Comparison of ENCODE assay signal across 12 mouse cellular contexts in genomic region chr5:109555236-109555675, GRCm38 (mm10). TPM values are rescaled to one million over a fixed set of nuclear protein-coding genes. Genes with fewer than 3 reads are reported as not detected.
DNase-seq lines count a peak whose midpoint lies in the region; ATAC-seq and TF ChIP-seq lines count a peak whose summit lies in the region.
"Had no signal": no experiment of that assay in that cellular context is flagged by ENCODE, and none has a peak within 500 bp of the region (broad histone marks: within the 10 kb centered on the region; RNA-seq: fewer than 3 reads in every experiment).

No protein-coding gene starts in this region.

- TF ChIP-seq POLR2A in testis, adult 2 months (IDR thresholded peaks at IDR 0.05; ENCODE audit: control insufficient read depth, low read depth, low read length), result no peak

- H3K4me2 ChIP-seq in forebrain, embryonic 14.5 days (ENCODE audit: low read length), result no peak overlapping the region
- H3K4me2 ChIP-seq: limb, embryonic 12.5 days had no signal

- peaks cover 27% of the 10 kb centered on the region for H3K4me1 ChIP-seq in testis, adult 2 months (ENCODE audit: control insufficient read depth, insufficient read depth, low read length)
- no peaks in the 10 kb centered on the region for H3K4me1 ChIP-seq in forebrain, embryonic 14.5 days (ENCODE audit: control insufficient read depth, insufficient read depth, low read length)
- H3K4me1 ChIP-seq: limb, embryonic 12.5 days had no signal

- no peak overlapping the region for H3K27ac ChIP-seq in testis, adult 2 months (ENCODE audit: control insufficient read depth, insufficient read depth, low read depth, low read length)
- H3K27ac ChIP-seq in forebrain, embryonic 14.5 days (ENCODE audit: low read depth, low read length), result no peak overlapping the region
- H3K27ac ChIP-seq: limb, embryonic 12.5 days had no signal

- 85% methylated on average over 25 of the region's 26 CpGs for WGBS in forebrain, embryonic 14.5 days

- H3K36me3 ChIP-seq in testis, adult 2 months (ENCODE audit: control insufficient read depth, insufficient read depth, low read length), result no peaks in the 10 kb centered on the region
- H3K36me3 ChIP-seq in splenic B cell, adult 2 months (ENCODE audit: control insufficient read depth, insufficient read depth, low read length, poor library complexity, severe bottlenecking), result peaks cover 9% of the 10 kb centered on the region
- H3K36me3 ChIP-seq in forebrain, embryonic 14.5 days (ENCODE audit: control insufficient read depth, insufficient read depth, low read length), result no peaks in the 10 kb centered on the region

- peak overlapping the region; percentile 92 for H3K4me3 ChIP-seq in testis, adult 2 months (ENCODE audit: control insufficient read depth, low read depth, low read length)
- no peak overlapping the region for H3K4me3 ChIP-seq in forebrain, embryonic 14.5 days (ENCODE audit: low read depth, low read length)
- H3K4me3 ChIP-seq: limb, embryonic 12.5 days had no signal

- DNase-seq in cerebellum, adult 11-12 months, result peak; percentile 82
- DNase-seq in cerebellum, postnatal 25 days, result no peak
- peak; percentile 25 for DNase-seq in layer of hippocampus, adult 9-11 months
- no peak for DNase-seq in layer of hippocampus, adult 9-10 months (ENCODE audit: low spot score)
- no peak for DNase-seq in testis, postnatal 10 days (ENCODE audit: low spot score)
- peak; percentile 35 for DNase-seq in splenic B cell, adult 2 months (ENCODE audit: low read depth, low spot score)
- DNase-seq in forebrain, embryonic 14.5 days (ENCODE audit: low spot score), result no peak
- DNase-seq: embryo, embryonic 11 days had no signal

- no peak for ATAC-seq in forebrain, embryonic 14.5 days
- ATAC-seq: lung, postnatal 0 days; Patski had no signal

- peaks cover 44% of the 10 kb centered on the region for H3K9me3 ChIP-seq in forebrain, embryonic 14.5 days (replicated peaks; ENCODE audit: control insufficient read depth, low read length)

- H3K27me3 ChIP-seq in testis, adult 2 months (ENCODE audit: control insufficient read depth, insufficient read depth, low read length), result no peaks in the 10 kb centered on the region
- no peaks in the 10 kb centered on the region for H3K27me3 ChIP-seq in splenic B cell, adult 2 months (ENCODE audit: control insufficient read depth, insufficient read depth, low read length, poor library complexity, severe bottlenecking)
- no peaks in the 10 kb centered on the region for H3K27me3 ChIP-seq in forebrain, embryonic 14.5 days (replicated peaks; ENCODE audit: control insufficient read depth, insufficient read depth, low read length)
- H3K27me3 ChIP-seq: limb, embryonic 12.5 days; Patski had no signal

- TF ChIP-seq CTCF in testis, adult 2 months (IDR thresholded peaks at IDR 0.05; ENCODE audit: control insufficient read depth, insufficient read depth, insufficient replicate concordance, low read depth, low read length), result no peak

- H3K9ac ChIP-seq in forebrain, embryonic 14.5 days (ENCODE audit: low read length), result no peak overlapping the region
- H3K9ac ChIP-seq: limb, embryonic 12.5 days had no signal

RNA-seq across cellular contexts. Expression of gene Crlf2, which starts 3.5 kb away (rescaled TPM):
- polyA plus RNA-seq in testis, adult 2 months (2012; rRNA removed), result 24.0 and 26.3 TPM in 2 replicates
- 6.0 and 6.8 TPM in 2 replicates for polyA plus RNA-seq in forebrain, embryonic 14.5 days (2014; fragmentation: Nextera tagmentation; extraction: Ambion mirVana)

Comparison
In these comparisons a context has a peak if more than half of its experiments do, and no peak if none do; other contexts are left out.
1. DNase-seq: peak in cerebellum, adult 11-12 months (single experiment), layer of hippocampus, adult 9-11 months (single experiment) and splenic B cell, adult 2 months (single experiment); none in cerebellum, postnatal 25 days (0 of 2), layer of hippocampus, adult 9-10 months (single experiment), testis, postnatal 10 days (single experiment) and forebrain, embryonic 14.5 days (single experiment).